Mouse (Mus musculus) heart, adult 2 months (tissue): ENCODE measurements at regions not wholly inside any gene's neighbourhood (a gene's known extent, or its start where the extent isn't known, plus 50 kb on each side); places are given as distances from the start of the nearest gene placed in this dataset.

ENCODE experiments used
- CTCF ChIP-seq: fragments of 200-600 bp; IDR thresholded peaks from 2 replicates; pipeline ENCODE4 v1.8.1; 2022; ENCODE audit warnings: antibody characterized with exemption, mild to moderate bottlenecking, moderate library complexity
- EP300 ChIP-seq: fragments of 200-500 bp; IDR thresholded peaks from 2 replicates; pipeline ENCODE4 v1.6.1; 2011; ENCODE audit warnings: low read depth, low read length, control low read depth; ENCODE audit not compliant: insufficient read depth
- POLR2A ChIP-seq: fragments of 200-500 bp; IDR thresholded peaks from 2 replicates; pipeline ENCODE4 v1.6.1; 2011; ENCODE audit warnings: mild to moderate bottlenecking, low read depth, low read length, control low read depth; ENCODE audit not compliant: insufficient read depth

- TF ChIP-seq EP300 (no peak), CTCF (no peak), POLR2A (no peak)
Measured at GRCm38 (mm10) chr8:76620853-76621252, 278.4 kb upstream of the Nr3c2 start.
